ENCODE assay signal across 14 mouse cellular contexts in genomic region chr7:125559537-125559936, GRCm38 (mm10). TPM values are rescaled to one million over a fixed set of nuclear protein-coding genes. Genes with fewer than 3 reads are reported as not detected.
DNase-seq lines count a peak whose midpoint lies in the region; ATAC-seq and TF ChIP-seq lines count a peak whose summit lies in the region.
"Had no signal": no experiment of that assay in that cellular context is flagged by ENCODE, and none has a peak within 500 bp of the region (broad histone marks: within the 10 kb centered on the region; RNA-seq: fewer than 3 reads in every experiment).

No protein-coding gene starts in this region.

- DNase-seq in heart, adult 18-20 months, result peak; percentile 65 to 81
- DNase-seq in heart, postnatal 10 days, result no peak
- DNase-seq in lung, embryonic 14.5 days, result peak; percentile 39
- DNase-seq in lung, postnatal 10 days, result no peak
- DNase-seq in 3T3-L1 (ENCODE audit: low read depth, low spot score), result peak; percentile 39
- DNase-seq in left cerebral cortex, adult 9 months (ENCODE audit: low spot score in 2 of 2), result no peak
- no peak for DNase-seq in c-Kit-positive CD71-positive TER-119-positive erythroid progenitor cells, embryonic 14.5 days (ENCODE audit: low spot score)
- DNase-seq: midbrain, embryonic 14.5 days had no signal

- ATAC-seq in lung, embryonic 14.5 days (ENCODE audit: insufficient read depth), result no peak
- ATAC-seq: forebrain, embryonic 14.5 days; inflammation-experienced regulatory T-cells, adult 6 months had no signal

- intact Hi-C loops in heart, postnatal 10 days (cut with DNase I), result loop anchor here (10.0 kb wide), 1 partner anchor 535 kb away; no protein-coding TSS in a partner anchor

- WGBS in lung, embryonic 14.5 days, result 75% methylated on average over 10 of the region's 10 CpGs

- peaks cover 9% of the 10 kb centered on the region for H3K4me1 ChIP-seq in lung, embryonic 14.5 days (ENCODE audit: insufficient read depth)
- H3K4me1 ChIP-seq in brown adipose tissue, adult 24 weeks (ENCODE audit: control insufficient read depth, insufficient read depth, insufficient read length, low read length), result peaks cover 66% of the 10 kb centered on the region

- no peak overlapping the region for H3K27ac ChIP-seq in lung, embryonic 14.5 days (ENCODE audit: low read depth)
- H3K27ac ChIP-seq in brown adipose tissue, adult 24 weeks (replicated peaks; ENCODE audit: low read depth, low read length), result peak overlapping the region; percentile 78
- H3K27ac ChIP-seq: left cerebral cortex, adult 2 months; limb, embryonic 12.5 days had no signal

- no peak overlapping the region for H3K4me2 ChIP-seq in lung, embryonic 14.5 days
- H3K4me2 ChIP-seq: limb, embryonic 12.5 days had no signal

- H3K9me3 ChIP-seq in lung, embryonic 14.5 days (ENCODE audit: low read depth, low read length), result no peaks in the 10 kb centered on the region
- H3K9me3 ChIP-seq: G1E; limb, embryonic 12.5 days had no signal

- H3K36me3 ChIP-seq in lung, embryonic 14.5 days (ENCODE audit: insufficient read depth), result no peaks in the 10 kb centered on the region
- H3K36me3 ChIP-seq: limb, embryonic 12.5 days had no signal

- no peaks in the 10 kb centered on the region for H3K27me3 ChIP-seq in lung, embryonic 14.5 days (ENCODE audit: insufficient read depth, low read length)
- H3K27me3 ChIP-seq: limb, embryonic 12.5 days had no signal

- H3K9ac ChIP-seq in lung, embryonic 14.5 days, result no peak overlapping the region
- H3K9ac ChIP-seq: limb, embryonic 12.5 days had no signal

- TF ChIP-seq CTCF in lung, embryonic 14.5 days (IDR thresholded peaks at IDR 0.05; ENCODE audit: low read depth), result no peak

- H3K4me3 ChIP-seq in lung, embryonic 14.5 days (ENCODE audit: low read depth, low read length), result no peak overlapping the region
- no peak overlapping the region for H3K4me3 ChIP-seq in brown adipose tissue, adult 24 weeks (ENCODE audit: insufficient read depth, low read depth, low read length)
- H3K4me3 ChIP-seq: left cerebral cortex, adult 2 months; limb, embryonic 12.5 days had no signal

RNA-seq across cellular contexts. Expression of gene Il4ra, which starts 7.6 kb away (rescaled TPM):
- total RNA-seq in heart, adult 18-20 months (2021), result 10 to 100 TPM; 17.0 to 23.6 TPM
- total RNA-seq in heart, postnatal 10 days (2021), result 10 to 100 TPM; 25.1 to 29.6 TPM
- 11.3 and 12.6 TPM in 2 replicates for polyA plus RNA-seq in lung, embryonic 14.5 days (2014; fragmentation: Nextera tagmentation; extraction: Ambion mirVana)
- polyA plus RNA-seq in brown adipose tissue, adult 24 weeks (2012; ENCODE audit: insufficient read depth, insufficient read length, missing spikeins), result 5.5 and 8.6 TPM in 2 replicates

RNA-seq across cellular contexts. Expression of gene Il21r, which starts 43.7 kb away (rescaled TPM):
- total RNA-seq in heart, adult 18-20 months (2021), result 1 to 10 TPM in 1 of 2 experiments, under 1 TPM in 1; 0.47 to 2.9 TPM
- total RNA-seq in heart, postnatal 10 days (2021), result under 1 TPM; 0.67 to 0.74 TPM
- polyA plus RNA-seq in lung, embryonic 14.5 days (2014; fragmentation: Nextera tagmentation; extraction: Ambion mirVana), result 0.14 and 0.41 TPM in 2 replicates
- polyA plus RNA-seq in brown adipose tissue, adult 24 weeks (2012; ENCODE audit: insufficient read depth, insufficient read length, missing spikeins), result 0.58 TPM in 1 of 2 replicates, not detected in the other

Comparison
In these comparisons a context has a peak if more than half of its experiments do, and no peak if none do; other contexts are left out.
1. DNase-seq: peak in heart, adult 18-20 months (2 of 2), lung, embryonic 14.5 days (single experiment) and 3T3-L1 (single experiment); none in heart, postnatal 10 days (0 of 2), lung, postnatal 10 days (single experiment), left cerebral cortex, adult 9 months (0 of 2) and c-Kit-positive CD71-positive TER-119-positive erythroid progenitor cells, embryonic 14.5 days (single experiment).